Mouse (Mus musculus): ENCODE data around the gene Rtbdn. TPM values are rescaled to one million over a fixed set of nuclear protein-coding genes. Genes with fewer than 3 reads are reported as not detected.
A peak's percentile ranks its signal among the peaks of the same experiment; 100 is the strongest.

The Rtbdn gene
- total RNA-seq, 1 experiment = 0.13 TPM

DNA sequence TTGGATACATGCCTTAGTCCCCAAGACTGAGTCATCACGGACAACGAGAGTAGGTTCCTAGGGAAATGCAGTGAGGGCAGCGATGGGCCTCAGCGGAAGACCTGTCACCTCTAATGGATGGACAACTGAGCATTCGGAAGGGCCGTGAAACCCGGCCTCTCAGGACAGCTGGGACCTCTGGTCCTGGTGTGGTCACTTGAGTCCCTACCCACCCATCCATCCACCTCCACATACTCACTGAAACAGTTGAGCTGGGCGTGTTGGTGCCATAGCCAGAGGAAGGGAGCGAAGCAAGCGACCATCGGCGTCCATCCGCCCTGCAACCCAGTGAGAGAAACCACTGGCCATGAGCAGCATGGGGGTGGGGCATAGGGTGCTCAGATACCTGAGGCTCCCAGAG, 16.2 kb upstream of the Rtbdn start:
- H3K36me3 ChIP-seq (ENCODE audit: control insufficient read depth, insufficient read depth, low read length, poor library complexity, severe bottlenecking) = no peaks in the 10 kb centered on the region
- no peak overlapping the region for H3K9ac ChIP-seq (ENCODE audit: insufficient read depth, low read depth, low read length, poor library complexity, severe bottlenecking)
- no peak overlapping the region for H3K4me3 ChIP-seq (ENCODE audit: insufficient read depth in 1 of 2, low read depth in 1 of 2, low read length in 2 of 2, poor library complexity in 1 of 2, severe bottlenecking in 1 of 2)
- no peak for DNase-seq (ENCODE audit: low read depth, low spot score)
- no peaks in the 10 kb centered on the region for H3K9me3 ChIP-seq (ENCODE audit: control insufficient read depth, insufficient read depth, low read depth, low read length)
- in situ Hi-C loops (cut with MboI; ENCODE audit: low sequenced_read_pairs in 2 of 2, unreplicated experiment in 2 of 2) = no loop called here
- peaks cover 0 to 2% of the 10 kb centered on the region in 2 experiments; a peak in 1 of 4 replicates for H3K4me1 ChIP-seq (ENCODE audit: control insufficient read depth in 2 of 2, insufficient read depth in 2 of 2, low read length in 2 of 2, poor library complexity in 1 of 2)
- TF ChIP-seq ZC3H11A (IDR thresholded peaks at IDR 0.05; ENCODE audit: borderline replicate concordance, low read depth, low read length) (no peak), MAFK (IDR thresholded peaks at IDR 0.05; ENCODE audit: insufficient read depth, low read depth, low read length) (no peak), HCFC1 (IDR thresholded peaks at IDR 0.05; ENCODE audit: borderline replicate concordance, insufficient read depth, low read length) (no peak), ZNF384 (IDR thresholded peaks at IDR 0.05; ENCODE audit: low read depth, low read length) (no peak), CHD2 (IDR thresholded peaks at IDR 0.05; ENCODE audit: low read depth, low read length) (no peak)
- no peak overlapping the region for H3K27ac ChIP-seq (ENCODE audit: insufficient read depth, low read depth, low read length, poor library complexity, severe bottlenecking)

DNA sequence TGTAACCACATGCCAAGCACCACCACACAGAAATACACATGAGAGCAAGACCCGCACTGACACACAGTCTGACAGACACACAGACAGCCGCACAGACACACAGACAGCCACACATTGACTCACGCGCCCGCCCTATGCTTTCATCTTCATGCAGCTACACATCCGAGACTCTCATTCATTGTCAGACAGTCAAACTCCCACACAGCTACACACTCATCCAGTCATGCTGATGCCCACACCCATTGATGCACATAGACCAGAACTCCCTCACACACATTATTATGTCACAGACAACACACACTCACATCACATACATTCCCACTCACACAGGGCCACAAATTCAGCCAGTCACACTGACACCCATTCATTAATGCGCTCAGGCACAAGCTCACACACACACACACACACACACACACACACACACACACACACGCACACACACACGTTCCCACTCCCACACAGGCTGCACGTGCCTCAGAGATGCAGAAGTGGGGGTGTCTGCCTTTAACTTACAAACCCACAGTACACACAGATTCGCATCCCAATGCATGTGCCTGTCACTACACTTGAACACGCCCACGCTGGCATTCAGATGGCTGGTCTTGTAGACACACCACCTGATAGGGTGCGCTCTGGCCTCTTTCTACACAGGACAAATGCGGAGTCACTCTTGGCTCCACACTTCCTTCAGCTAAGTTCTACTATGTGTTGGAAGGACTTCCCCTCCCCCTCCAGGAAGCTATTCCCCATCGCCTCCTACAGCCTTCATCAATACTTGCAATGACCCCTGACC, 12.8 kb upstream of the Rtbdn start:
- no peak for DNase-seq (ENCODE audit: low read depth, low spot score)
- H3K4me1 ChIP-seq (ENCODE audit: control insufficient read depth in 2 of 2, insufficient read depth in 2 of 2, low read length in 2 of 2, poor library complexity in 1 of 2) = peaks cover 0 to 6% of the 10 kb centered on the region in 2 experiments; a peak in 1 of 4 replicates
- H3K36me3 ChIP-seq (ENCODE audit: control insufficient read depth, insufficient read depth, low read length, poor library complexity, severe bottlenecking) = no peaks in the 10 kb centered on the region
- no peaks in the 10 kb centered on the region for H3K9me3 ChIP-seq (ENCODE audit: control insufficient read depth, insufficient read depth, low read depth, low read length)
- H3K9ac ChIP-seq (ENCODE audit: insufficient read depth, low read depth, low read length, poor library complexity, severe bottlenecking) = no peak overlapping the region
- no peak overlapping the region for H3K27ac ChIP-seq (ENCODE audit: insufficient read depth, low read depth, low read length, poor library complexity, severe bottlenecking)
- in situ Hi-C loops (cut with MboI; ENCODE audit: low sequenced_read_pairs in 2 of 2, unreplicated experiment in 2 of 2) = no loop called here
- no peak for TF ChIP-seq ZNF384 (IDR thresholded peaks at IDR 0.05; ENCODE audit: low read depth, low read length)
- no peak for TF ChIP-seq ZC3H11A (IDR thresholded peaks at IDR 0.05; ENCODE audit: borderline replicate concordance, low read depth, low read length)
- no peak for TF ChIP-seq HCFC1 (IDR thresholded peaks at IDR 0.05; ENCODE audit: borderline replicate concordance, insufficient read depth, low read length)
- no peak for TF ChIP-seq CHD2 (IDR thresholded peaks at IDR 0.05; ENCODE audit: low read depth, low read length)
- no peak for TF ChIP-seq MAFK (IDR thresholded peaks at IDR 0.05; ENCODE audit: insufficient read depth, low read depth, low read length)
- H3K4me3 ChIP-seq (ENCODE audit: insufficient read depth in 1 of 2, low read depth in 1 of 2, low read length in 2 of 2, poor library complexity in 1 of 2, severe bottlenecking in 1 of 2) = no peak overlapping the region

DNA sequence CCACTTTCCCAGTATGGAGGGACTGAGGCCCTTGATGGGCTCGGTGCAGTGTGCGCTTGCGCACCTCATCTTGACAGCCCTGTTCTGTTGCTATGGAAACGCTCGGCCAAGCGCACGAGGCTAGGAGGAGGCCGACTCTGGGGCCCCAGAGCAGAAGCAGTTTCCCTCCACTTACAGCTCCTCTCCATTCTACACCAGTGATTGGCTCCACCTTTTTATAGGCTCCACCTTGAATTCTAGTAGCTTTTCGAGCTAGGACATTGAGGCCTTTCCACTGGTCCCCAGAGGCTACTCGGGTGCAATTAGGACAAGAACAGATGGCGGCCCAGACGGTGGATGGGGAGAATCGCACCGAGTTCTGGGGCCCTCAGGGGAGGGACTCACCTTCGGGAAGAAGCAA, 11.9 kb upstream of the Rtbdn start:
- Histone ChIP-seq H3K36me3 (ENCODE audit: control insufficient read depth, insufficient read depth, low read length, poor library complexity, severe bottlenecking) (no peaks in the 10 kb centered on the region), H3K27ac (ENCODE audit: insufficient read depth, low read depth, low read length, poor library complexity, severe bottlenecking) (no peak overlapping the region), H3K9ac (ENCODE audit: insufficient read depth, low read depth, low read length, poor library complexity, severe bottlenecking) (no peak overlapping the region), H3K9me3 (ENCODE audit: control insufficient read depth, insufficient read depth, low read depth, low read length) (no peaks in the 10 kb centered on the region), H3K4me3 (ENCODE audit: insufficient read depth in 1 of 2, low read depth in 1 of 2, low read length in 2 of 2, poor library complexity in 1 of 2, severe bottlenecking in 1 of 2) (no peak overlapping the region), H3K4me1 (ENCODE audit: control insufficient read depth in 2 of 2, insufficient read depth in 2 of 2, low read length in 2 of 2, poor library complexity in 1 of 2) (peaks cover 0 to 4% of the 10 kb centered on the region in 2 experiments; a peak in 1 of 4 replicates)
- in situ Hi-C loops (cut with MboI; ENCODE audit: low sequenced_read_pairs in 2 of 2, unreplicated experiment in 2 of 2) = no loop called here
- peak; percentile 69 for DNase-seq (ENCODE audit: low read depth, low spot score)
- TF ChIP-seq ZC3H11A (IDR thresholded peaks at IDR 0.05; ENCODE audit: borderline replicate concordance, low read depth, low read length) (no peak), CHD2 (IDR thresholded peaks at IDR 0.05; ENCODE audit: low read depth, low read length) (no peak), MAFK (IDR thresholded peaks at IDR 0.05; ENCODE audit: insufficient read depth, low read depth, low read length) (no peak), ZNF384 (IDR thresholded peaks at IDR 0.05; ENCODE audit: low read depth, low read length) (no peak), HCFC1 (IDR thresholded peaks at IDR 0.05; ENCODE audit: borderline replicate concordance, insufficient read depth, low read length) (no peak)

DNA sequence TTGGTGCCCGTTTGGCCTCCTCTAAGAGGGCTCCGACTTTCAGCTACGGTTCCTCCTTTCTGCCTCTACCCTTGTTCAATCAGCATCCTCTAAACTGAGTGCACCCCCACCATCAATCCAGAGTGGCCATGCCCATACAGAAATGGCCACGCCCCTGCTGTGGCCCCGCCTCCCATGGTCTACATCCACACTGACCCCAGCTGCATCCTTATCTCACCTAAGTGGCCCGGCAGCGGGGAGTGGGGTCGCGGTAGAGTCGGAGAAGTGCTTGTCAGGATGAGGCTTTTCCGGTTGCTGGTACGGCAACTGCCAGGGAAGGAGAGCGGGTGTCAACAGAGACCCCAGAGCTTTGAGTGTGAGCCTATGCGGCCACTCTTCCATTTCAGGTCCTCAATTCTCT, 11.3 kb upstream of the Rtbdn start:
- no peak overlapping the region for H3K9ac ChIP-seq (ENCODE audit: insufficient read depth, low read depth, low read length, poor library complexity, severe bottlenecking)
- TF ChIP-seq ZNF384 (IDR thresholded peaks at IDR 0.05; ENCODE audit: low read depth, low read length) = no peak
- TF ChIP-seq HCFC1 (IDR thresholded peaks at IDR 0.05; ENCODE audit: borderline replicate concordance, insufficient read depth, low read length) = no peak
- no peak for TF ChIP-seq CHD2 (IDR thresholded peaks at IDR 0.05; ENCODE audit: low read depth, low read length)
- no peak for TF ChIP-seq ZC3H11A (IDR thresholded peaks at IDR 0.05; ENCODE audit: borderline replicate concordance, low read depth, low read length)
- TF ChIP-seq MAFK (IDR thresholded peaks at IDR 0.05; ENCODE audit: insufficient read depth, low read depth, low read length) = no peak
- peaks cover 0 to 4% of the 10 kb centered on the region in 2 experiments; a peak in 1 of 4 replicates for H3K4me1 ChIP-seq (ENCODE audit: control insufficient read depth in 2 of 2, insufficient read depth in 2 of 2, low read length in 2 of 2, poor library complexity in 1 of 2)
- H3K9me3 ChIP-seq (ENCODE audit: control insufficient read depth, insufficient read depth, low read depth, low read length) = no peaks in the 10 kb centered on the region
- no peak for DNase-seq (ENCODE audit: low read depth, low spot score)
- H3K4me3 ChIP-seq (ENCODE audit: insufficient read depth in 1 of 2, low read depth in 1 of 2, low read length in 2 of 2, poor library complexity in 1 of 2, severe bottlenecking in 1 of 2) = no peak overlapping the region
- in situ Hi-C loops (cut with MboI; ENCODE audit: low sequenced_read_pairs in 2 of 2, unreplicated experiment in 2 of 2) = no loop called here
- H3K27ac ChIP-seq (ENCODE audit: insufficient read depth, low read depth, low read length, poor library complexity, severe bottlenecking) = no peak overlapping the region
- no peaks in the 10 kb centered on the region for H3K36me3 ChIP-seq (ENCODE audit: control insufficient read depth, insufficient read depth, low read length, poor library complexity, severe bottlenecking)

All from ES-E14 (cell line).